Mouse (Mus musculus): ENCODE data around the gene Tapbp. TPM values are rescaled to one million over a fixed set of nuclear protein-coding genes. Genes with fewer than 3 reads are reported as not detected.

The Tapbp gene
- polyA plus RNA-seq, 1 experiment from 2014 or later, result 52.6 TPM

DNA sequence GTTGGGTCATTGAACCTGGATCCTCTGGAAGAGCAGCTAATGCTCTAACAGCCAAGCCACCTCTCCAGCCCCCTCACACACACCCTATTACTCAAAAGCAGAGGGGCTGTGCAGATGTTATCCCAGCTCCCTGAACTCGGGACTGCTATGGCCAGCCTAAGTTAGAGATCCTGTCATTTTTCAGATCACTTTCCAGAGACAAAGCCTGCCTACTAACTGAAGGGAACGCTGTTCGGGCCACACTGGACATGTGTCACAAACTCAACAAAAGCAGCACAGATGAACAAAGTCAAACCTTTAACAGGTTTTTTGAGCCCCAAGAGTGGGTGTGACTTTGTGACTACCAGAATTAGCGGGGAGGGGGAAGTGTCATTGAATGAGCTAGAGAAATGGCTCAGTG lies 37.2 kb downstream of the Tapbp start:
- Histone ChIP-seq H3K4me2 (peak overlapping the region; percentile 90; the same call in 1 of the 2 replicates), H3K4me1 (peaks cover 55% of the 10 kb centered on the region)

DNA sequence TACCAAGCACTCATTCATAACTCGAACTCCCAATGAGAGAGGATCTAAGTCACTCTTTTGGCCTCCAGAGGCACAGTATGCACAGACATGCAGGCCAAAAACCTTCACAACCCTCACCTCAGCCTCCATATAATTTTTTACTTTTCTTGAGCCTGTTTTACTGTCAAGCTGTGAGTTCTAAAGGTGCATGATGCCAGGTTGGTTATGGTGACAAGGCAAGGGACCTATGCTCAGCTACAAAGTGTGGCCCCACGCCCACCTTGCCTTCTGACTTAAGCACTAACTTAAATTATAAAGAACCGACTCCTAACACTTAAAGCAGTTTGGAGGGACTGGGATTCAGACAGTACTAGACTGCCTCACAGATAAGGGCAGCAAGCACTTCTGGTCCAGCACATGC lies 37.6 kb downstream of the Tapbp start:
- H3K27ac ChIP-seq, result 0 out of 2 replicates have a peak overlapping the region, but pooled peaks have one; percentile 1
- H3K4me3 ChIP-seq, result 0 out of 2 replicates have a peak overlapping the region, but pooled peaks have one; percentile 1
- H3K4me1 ChIP-seq, result peaks cover 55% of the 10 kb centered on the region
- no peak for ATAC-seq (ENCODE audit: borderline replicate concordance, extremely low read depth, low FRiP score, low TSS enrichment)
- WGBS, result 69% methylated on average over 3 of the region's 3 CpGs
- H3K4me2 ChIP-seq, result peak overlapping the region; percentile 76
- H3K36me3 ChIP-seq, result peaks cover 36% of the 10 kb centered on the region
- H3K27me3 ChIP-seq, result no peaks in the 10 kb centered on the region
- no peaks in the 10 kb centered on the region for H3K9me3 ChIP-seq
- peak overlapping the region; percentile 94; the same call in 1 of the 2 replicates for H3K9ac ChIP-seq

More for the DNA sequence above, 37.2 kb downstream of the Tapbp start:
- Histone ChIP-seq H3K27ac (no peak overlapping the region), H3K36me3 (peaks cover 39% of the 10 kb centered on the region), H3K9me3 (no peaks in the 10 kb centered on the region), H3K9ac (0 out of 2 replicates have a peak overlapping the region, but pooled peaks have one; percentile 2), H3K4me3 (no peak overlapping the region), H3K27me3 (no peaks in the 10 kb centered on the region)
- no peak for ATAC-seq (ENCODE audit: borderline replicate concordance, extremely low read depth, low FRiP score, low TSS enrichment)
- 63% methylated on average over 4 of the region's 4 CpGs for WGBS

DNA sequence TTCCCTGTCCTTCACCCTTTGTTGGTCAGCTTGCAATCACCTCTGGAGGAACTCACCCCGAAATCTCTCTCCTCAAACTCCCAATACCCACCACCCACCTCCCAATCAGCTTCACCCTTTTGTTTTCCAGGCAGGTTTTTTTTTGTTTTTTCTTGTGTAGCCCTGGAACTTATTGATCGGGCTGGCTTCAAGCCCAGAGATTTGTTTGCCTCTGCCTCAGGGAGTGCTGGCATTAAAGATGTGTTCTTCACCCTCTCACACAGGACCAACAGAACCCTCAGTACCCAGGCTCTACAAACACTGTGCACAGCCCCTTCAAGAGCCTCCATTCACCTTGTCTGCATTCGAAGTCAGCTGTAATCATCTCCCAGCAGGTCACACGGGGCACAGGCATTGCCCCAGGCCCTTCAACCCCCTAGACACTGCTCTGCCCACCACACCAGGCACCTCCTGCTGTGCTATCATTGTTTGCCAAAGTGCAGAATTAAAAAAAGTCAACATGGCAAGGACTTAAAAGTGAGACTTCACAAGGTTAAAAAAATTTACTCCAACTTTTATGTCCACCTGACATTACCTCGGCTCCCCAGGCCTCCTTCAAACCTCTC lies 38.4 kb downstream of the Tapbp start:
- Histone ChIP-seq H3K9ac (peak overlapping the region; percentile 94), H3K27ac (peak overlapping the region; percentile 42; the same call in 1 of the 2 replicates), H3K4me3 (peak overlapping the region; percentile 75), H3K4me2 (peak overlapping the region; percentile 76), H3K9me3 (no peaks in the 10 kb centered on the region), H3K27me3 (no peaks in the 10 kb centered on the region), H3K4me1 (peaks cover 55% of the 10 kb centered on the region), H3K36me3 (peaks cover 37% of the 10 kb centered on the region)
- no peak for ATAC-seq (ENCODE audit: borderline replicate concordance, extremely low read depth, low FRiP score, low TSS enrichment)
- WGBS, result 37% methylated on average over 5 of the region's 5 CpGs

DNA sequence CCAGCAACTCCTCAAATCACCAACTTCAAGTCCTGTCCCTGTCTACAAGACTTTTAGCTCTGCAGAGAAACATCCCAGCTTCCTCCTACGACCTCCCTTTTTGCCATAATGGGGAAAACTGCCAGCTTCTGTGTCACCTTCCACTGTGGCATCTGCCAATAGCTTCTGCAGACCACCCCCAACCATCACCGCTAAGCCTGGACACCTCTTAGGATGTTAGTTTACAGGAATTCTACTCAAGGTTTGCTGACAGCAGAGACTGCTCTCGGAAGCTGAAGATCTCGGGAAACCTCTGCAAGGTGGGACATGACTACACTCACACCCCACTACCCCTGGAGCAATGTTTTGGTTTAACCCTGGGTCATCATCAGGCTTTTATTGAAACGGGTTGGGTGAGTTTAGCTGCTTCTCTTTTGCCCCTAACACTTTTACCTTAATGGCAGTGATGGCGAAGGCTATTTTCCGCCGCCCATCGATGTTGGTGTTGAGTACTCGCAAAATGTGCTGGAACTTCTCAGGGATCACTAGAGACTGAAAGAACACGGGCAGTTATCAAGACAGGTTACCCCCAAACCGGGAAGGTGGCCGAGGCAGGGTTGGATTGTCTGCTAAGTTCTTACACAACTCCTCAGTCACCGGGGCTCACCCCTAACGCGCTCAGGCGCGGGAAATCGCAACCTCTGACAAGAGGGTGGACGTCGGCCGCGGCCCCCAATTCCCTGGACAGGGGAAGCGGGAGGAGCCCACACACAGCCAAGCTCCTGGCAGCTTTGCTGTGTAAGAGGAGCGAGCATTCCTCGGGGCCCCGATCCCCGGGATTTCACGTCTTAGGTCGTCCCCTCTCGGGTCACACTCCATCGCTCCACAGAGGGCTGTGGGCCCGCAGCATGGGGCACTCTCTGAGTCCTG lies 39.2 kb downstream of the Tapbp start:
- no peaks in the 10 kb centered on the region for H3K9me3 ChIP-seq
- H3K36me3 ChIP-seq, result peaks cover 44% of the 10 kb centered on the region
- peaks cover 55% of the 10 kb centered on the region for H3K4me1 ChIP-seq
- H3K27me3 ChIP-seq, result no peaks in the 10 kb centered on the region
- peak overlapping the region; percentile 88 for H3K27ac ChIP-seq
- H3K4me3 ChIP-seq, result peak overlapping the region; percentile 75
- H3K9ac ChIP-seq, result peak overlapping the region; percentile 94
- WGBS, result under 1% methylated on average over 33 of the region's 33 CpGs
- H3K4me2 ChIP-seq, result peak overlapping the region; percentile 76
- peak; percentile 23 for ATAC-seq (ENCODE audit: borderline replicate concordance, extremely low read depth, low FRiP score, low TSS enrichment)

DNA sequence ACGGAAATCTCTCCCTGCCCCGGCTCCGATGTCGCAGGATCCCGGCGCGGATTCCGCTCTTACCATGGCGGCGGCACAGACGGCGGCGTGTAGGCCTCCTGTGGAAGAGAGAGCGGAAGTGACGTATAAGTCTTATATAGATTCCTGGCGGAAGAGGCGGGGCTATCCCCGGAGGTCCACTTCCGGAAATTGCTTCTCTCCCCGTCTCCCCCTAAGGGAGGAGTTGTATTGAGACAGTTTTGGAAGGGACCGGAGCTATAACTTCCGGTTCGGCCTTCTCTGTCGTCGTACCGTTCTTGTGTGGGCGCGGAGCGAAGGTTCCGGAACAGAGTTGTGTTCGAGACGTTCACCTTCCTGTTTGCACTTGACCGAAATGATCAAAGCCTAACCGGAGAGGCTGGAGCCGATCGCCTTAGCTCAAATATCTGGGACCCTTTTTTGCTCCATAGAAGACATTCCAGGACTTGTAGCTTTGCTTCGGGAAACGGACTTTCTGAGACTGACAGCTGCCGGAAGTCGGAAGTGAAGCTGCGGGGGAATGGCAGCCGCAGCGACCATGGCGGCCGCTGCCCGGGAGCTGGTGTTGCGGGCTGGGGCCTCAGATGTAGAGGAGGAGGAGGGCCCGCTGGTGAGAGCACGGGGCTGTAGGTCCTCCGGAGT lies 40.0 kb downstream of the Tapbp start, which contains the start of the genes Vps52 and Rps18:
Gene Vps52, plus strand, starts transcription at position 258 of the 660 bp plus-strand sequence.
Gene Rps18, minus strand, starts transcription at position 447 of the 660 bp plus-strand sequence.
- peak within 1 kb of the TSS; percentile 75 for H3K4me3 ChIP-seq
- H3K9me3 ChIP-seq, result no peaks in the 10 kb centered on the region
- peaks cover 48% of the 10 kb centered on the region for H3K4me1 ChIP-seq
- H3K36me3 ChIP-seq, result peaks cover 48% of the 10 kb centered on the region
- H3K27me3 ChIP-seq, result no peaks in the 10 kb centered on the region
- peak within 1 kb of the TSS; percentile 82 for H3K4me2 ChIP-seq
- ATAC-seq (ENCODE audit: borderline replicate concordance, extremely low read depth, low FRiP score, low TSS enrichment), result peak; percentile 86
- under 1% methylated on average over 50 of the region's 50 CpGs for WGBS
- H3K9ac ChIP-seq, result peak within 1 kb of the TSS; percentile 94
- H3K27ac ChIP-seq, result peak within 1 kb of the TSS; percentile 88

DNA sequence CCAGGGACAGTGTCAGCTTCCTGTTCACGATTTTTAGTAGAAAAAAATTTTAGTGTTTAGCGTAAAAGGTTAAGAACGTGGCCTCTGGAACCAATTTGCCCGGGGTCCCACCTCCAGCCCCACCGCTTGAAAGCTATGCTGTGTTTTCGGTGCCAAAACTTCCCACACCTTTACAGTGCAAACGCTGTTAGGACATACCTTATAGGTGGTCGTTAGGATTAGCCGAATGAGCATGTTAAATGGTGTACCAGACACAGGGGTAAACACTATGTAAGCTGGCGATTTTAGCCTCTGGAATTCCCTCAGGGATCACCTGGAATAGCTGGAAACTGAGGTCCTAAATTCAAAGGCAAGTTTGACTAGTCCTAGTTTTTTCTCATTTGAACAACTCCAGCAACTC lies 40.6 kb downstream of the Tapbp start:
- H3K4me3 ChIP-seq, result peak overlapping the region; percentile 75
- peaks cover 42% of the 10 kb centered on the region for H3K4me1 ChIP-seq
- H3K27ac ChIP-seq, result peak overlapping the region; percentile 85; the same call in 1 of the 2 replicates
- H3K9ac ChIP-seq, result peak overlapping the region; percentile 78
- no peaks in the 10 kb centered on the region for H3K27me3 ChIP-seq
- H3K36me3 ChIP-seq, result peaks cover 52% of the 10 kb centered on the region
- WGBS, result 5% methylated on average over 10 of the region's 10 CpGs
- H3K4me2 ChIP-seq, result peak overlapping the region; percentile 82
- H3K9me3 ChIP-seq, result no peaks in the 10 kb centered on the region
- ATAC-seq (ENCODE audit: borderline replicate concordance, extremely low read depth, low FRiP score, low TSS enrichment), result no peak

DNA sequence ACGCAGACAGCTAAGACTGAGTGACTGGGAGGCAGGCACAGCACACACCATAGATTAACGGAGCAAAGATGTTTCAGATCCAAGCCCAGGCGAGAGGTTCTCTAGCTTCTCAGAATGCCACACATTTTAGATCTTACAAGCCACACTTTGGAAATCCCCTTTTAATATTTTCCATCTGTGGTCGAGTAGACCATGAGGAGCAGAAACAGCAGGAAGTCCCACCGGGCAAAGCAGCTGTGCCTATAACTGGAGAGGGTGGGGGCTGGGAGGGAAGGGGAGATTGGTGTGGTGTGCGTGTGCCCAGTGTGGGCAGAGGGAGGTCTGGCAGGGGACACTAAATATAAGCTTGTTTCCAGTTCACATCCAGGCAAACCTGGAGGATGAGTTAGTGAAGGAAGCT lies 41.8 kb downstream of the Tapbp start:
- Histone ChIP-seq H3K36me3 (peaks cover 52% of the 10 kb centered on the region), H3K4me1 (peaks cover 31% of the 10 kb centered on the region), H3K27me3 (no peaks in the 10 kb centered on the region), H3K27ac (no peak overlapping the region), H3K4me3 (no peak overlapping the region), H3K9me3 (no peaks in the 10 kb centered on the region), H3K9ac (no peak overlapping the region), H3K4me2 (no peak overlapping the region)
- no peak for ATAC-seq (ENCODE audit: borderline replicate concordance, extremely low read depth, low FRiP score, low TSS enrichment)
- 82% methylated on average over 6 of the region's 6 CpGs for WGBS

DNA sequence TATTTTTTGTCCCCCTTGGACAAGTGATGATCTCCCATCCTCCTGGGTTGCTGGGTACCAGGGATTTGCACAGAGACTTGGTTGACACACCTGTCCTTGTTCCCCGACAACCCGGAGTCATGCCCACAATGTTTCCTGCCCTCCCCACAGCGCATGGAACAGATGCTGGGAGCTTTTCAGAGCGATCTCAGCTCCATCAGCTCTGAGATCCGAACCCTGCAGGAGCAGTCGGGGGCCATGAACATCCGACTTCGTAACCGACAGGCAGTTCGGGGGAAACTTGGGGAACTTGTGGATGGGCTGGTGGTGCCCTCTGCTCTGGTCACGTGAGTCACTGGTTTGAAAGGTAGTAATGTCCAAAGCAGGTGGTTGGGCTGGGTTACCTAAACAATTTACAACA lies 42.8 kb downstream of the Tapbp start:
- no peak overlapping the region for H3K9ac ChIP-seq
- ATAC-seq (ENCODE audit: borderline replicate concordance, extremely low read depth, low FRiP score, low TSS enrichment), result no peak
- no peak overlapping the region for H3K27ac ChIP-seq
- WGBS, result 91% methylated on average over 11 of the region's 11 CpGs
- H3K4me1 ChIP-seq, result peaks cover 21% of the 10 kb centered on the region
- no peak overlapping the region for H3K4me2 ChIP-seq
- no peaks in the 10 kb centered on the region for H3K27me3 ChIP-seq
- peaks cover 52% of the 10 kb centered on the region for H3K36me3 ChIP-seq
- no peak overlapping the region for H3K4me3 ChIP-seq
- H3K9me3 ChIP-seq, result no peaks in the 10 kb centered on the region

DNA sequence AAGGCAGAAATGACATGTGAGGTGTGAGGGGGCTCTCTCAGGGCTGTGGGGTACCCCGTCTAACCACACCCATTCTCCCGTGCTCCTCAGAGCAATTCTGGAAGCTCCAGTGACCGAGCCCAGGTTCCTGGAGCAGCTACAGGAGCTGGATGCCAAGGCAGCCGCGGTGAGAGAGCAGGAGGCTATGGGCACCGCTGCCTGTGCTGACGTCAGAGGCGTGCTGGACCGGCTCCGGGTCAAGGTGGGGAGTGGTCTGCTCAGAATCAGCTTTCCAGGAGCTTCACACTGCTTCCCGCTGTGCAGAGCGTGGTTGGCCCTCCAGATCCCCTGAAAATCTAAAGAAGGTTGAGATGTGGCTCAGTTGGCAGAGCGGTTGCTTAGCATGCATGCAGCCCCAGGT lies 43.4 kb downstream of the Tapbp start:
- Histone ChIP-seq H3K27me3 (no peaks in the 10 kb centered on the region), H3K4me1 (peaks cover 14% of the 10 kb centered on the region), H3K4me2 (no peak overlapping the region), H3K9ac (no peak overlapping the region), H3K27ac (no peak overlapping the region), H3K9me3 (no peaks in the 10 kb centered on the region), H3K36me3 (peaks cover 50% of the 10 kb centered on the region), H3K4me3 (no peak overlapping the region)
- 94% methylated on average over 13 of the region's 13 CpGs for WGBS
- ATAC-seq (ENCODE audit: borderline replicate concordance, extremely low read depth, low FRiP score, low TSS enrichment), result no peak

DNA sequence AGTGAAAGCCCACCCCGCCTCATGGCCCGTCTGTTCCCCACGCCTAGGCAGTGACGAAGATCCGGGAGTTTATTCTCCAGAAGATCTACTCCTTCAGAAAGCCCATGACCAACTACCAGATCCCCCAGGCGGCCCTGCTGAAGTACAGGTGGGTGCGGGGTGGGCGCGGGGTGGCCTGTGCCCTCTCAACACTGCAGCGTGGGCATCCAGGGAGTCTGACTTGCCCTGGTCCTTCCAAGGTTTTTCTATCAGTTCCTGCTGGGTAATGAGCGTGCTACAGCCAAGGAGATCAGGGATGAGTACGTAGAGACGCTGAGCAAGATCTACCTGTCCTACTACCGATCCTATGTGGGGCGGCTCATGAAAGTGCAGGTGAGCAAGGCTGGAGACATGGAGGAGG lies 44.2 kb downstream of the Tapbp start:
- no peak overlapping the region for H3K27ac ChIP-seq
- 91% methylated on average over 15 of the region's 15 CpGs for WGBS
- H3K36me3 ChIP-seq, result peaks cover 51% of the 10 kb centered on the region
- H3K4me1 ChIP-seq, result peaks cover 9% of the 10 kb centered on the region; the same call in 1 of the 2 replicates
- no peak overlapping the region for H3K9ac ChIP-seq
- H3K4me3 ChIP-seq, result no peak overlapping the region
- H3K4me2 ChIP-seq, result no peak overlapping the region
- no peaks in the 10 kb centered on the region for H3K9me3 ChIP-seq
- H3K27me3 ChIP-seq, result no peaks in the 10 kb centered on the region
- no peak for ATAC-seq (ENCODE audit: borderline replicate concordance, extremely low read depth, low FRiP score, low TSS enrichment)

DNA sequence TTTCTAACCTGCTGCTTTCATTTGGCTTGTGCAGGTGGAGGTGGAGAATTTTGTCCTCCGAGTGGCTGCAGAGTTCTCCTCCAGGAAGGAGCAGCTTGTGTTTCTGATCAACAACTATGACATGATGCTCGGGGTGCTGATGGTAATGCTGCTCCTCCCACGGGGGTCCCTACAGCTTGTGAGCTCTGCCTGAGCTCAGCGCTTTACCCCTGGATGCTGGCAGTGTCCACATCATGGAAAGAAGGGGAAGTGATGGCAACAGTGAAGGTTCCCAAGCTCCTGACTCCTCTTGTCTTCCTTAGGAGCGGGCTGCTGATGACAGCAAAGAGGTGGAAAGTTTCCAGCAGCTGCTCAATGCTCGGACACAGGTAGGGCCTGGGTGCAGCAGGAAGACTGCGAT lies 47.2 kb downstream of the Tapbp start:
- 89% methylated on average over 7 of the region's 7 CpGs for WGBS

More for the DNA sequence above, 47.2 kb downstream of the Tapbp start:
- Histone ChIP-seq H3K9ac (no peak overlapping the region), H3K4me2 (no peak overlapping the region), H3K27me3 (no peaks in the 10 kb centered on the region), H3K4me3 (no peak overlapping the region), H3K9me3 (no peaks in the 10 kb centered on the region), H3K36me3 (peaks cover 56% of the 10 kb centered on the region), H3K4me1 (no peaks in the 10 kb centered on the region), H3K27ac (no peak overlapping the region)
- no peak for ATAC-seq (ENCODE audit: borderline replicate concordance, extremely low read depth, low FRiP score, low TSS enrichment)

Measured in lung, embryonic 15.5 days (tissue).